Mouse (Mus musculus): Measurements from ENCODE around the gene Fam24a.

DNA sequence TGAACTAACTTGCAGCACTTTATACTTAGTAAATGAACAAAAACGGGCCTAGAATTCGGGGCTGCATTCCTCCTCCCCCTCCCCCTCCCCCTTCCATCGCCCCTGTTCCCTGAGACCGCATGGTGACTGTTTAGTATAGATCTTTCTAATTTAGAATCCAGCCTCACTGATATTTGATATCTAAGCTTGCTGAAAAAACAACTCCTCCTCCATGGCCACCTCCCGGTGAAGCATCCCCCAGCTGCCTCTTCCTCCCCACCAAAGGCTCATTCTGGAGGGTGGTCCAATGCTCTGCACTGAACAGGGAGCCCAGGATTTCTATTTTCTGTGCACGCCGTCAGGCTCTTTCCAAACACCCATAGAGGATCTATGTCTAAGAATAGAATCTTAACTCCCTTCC lies 15.3 kb upstream of the Fam24a start:
- TF ChIP-seq CTCF (conservative IDR thresholded peaks at IDR 0.05; ENCODE audit: low read length) (no peak), NANOG (IDR thresholded peaks at IDR 0.05; ENCODE audit: borderline replicate concordance, low read length) (no peak)
